Mouse (Mus musculus): ENCODE measurements at regions not wholly inside any gene's neighbourhood (a gene's known extent, or its start where the extent isn't known, plus 50 kb on each side); places are given as distances from the start of the nearest gene placed in this dataset.
"Not testable (repeated sequence)": the region's sequence is repeated elsewhere in the genome, so short reads cannot be mapped to it uniquely, and the experiment has no call there.

- no peak for DNase-seq (ENCODE audit: low read depth, low spot score)
Observed at GRCm38 (mm10) chr2:129883417-129883816, 83.1 kb downstream of the Stk35 start.

DNA sequence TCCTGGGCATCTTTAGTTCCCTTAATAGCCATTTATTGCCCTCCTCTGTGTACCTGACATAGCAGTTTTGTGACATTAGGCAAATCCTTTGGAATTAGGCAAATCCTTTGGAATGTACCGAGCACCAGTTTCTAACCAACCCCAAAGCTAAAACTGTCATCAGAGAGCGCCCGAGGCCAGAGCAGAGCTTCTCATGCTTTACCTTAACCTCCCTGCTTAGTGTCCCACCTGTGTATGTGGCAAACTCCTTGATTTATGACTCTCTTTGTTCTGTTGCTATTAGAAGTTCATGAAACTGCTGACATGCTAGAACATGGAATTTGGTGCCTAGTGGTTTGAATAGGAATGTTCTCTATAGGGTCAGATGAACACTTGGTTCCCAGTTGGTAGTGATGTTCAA is 84.0 kb downstream of the Stk35 start:
- no peak for DNase-seq (ENCODE audit: low read depth, low spot score)

DNA sequence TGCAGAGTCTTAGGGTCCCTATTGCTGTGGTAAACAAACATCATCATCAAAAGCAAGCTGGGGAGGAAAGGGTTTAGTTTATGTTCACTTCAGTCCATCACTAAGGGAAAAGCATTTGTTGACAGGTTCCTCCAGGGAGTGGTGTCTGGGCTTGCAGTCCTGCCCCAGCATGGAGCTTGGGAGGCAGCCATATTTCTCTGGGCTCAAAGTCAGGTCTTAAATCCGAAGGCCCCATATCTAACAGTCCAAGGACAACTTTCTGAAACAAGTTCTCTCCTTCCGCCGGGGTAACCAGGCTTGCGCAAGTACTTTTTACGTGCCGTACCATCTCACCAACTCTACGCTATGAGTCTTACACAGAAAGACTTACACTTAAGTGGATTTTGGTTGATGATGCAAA is 85.2 kb downstream of the Stk35 start:
- DNase-seq (ENCODE audit: low read depth, low spot score), result no peak

DNA sequence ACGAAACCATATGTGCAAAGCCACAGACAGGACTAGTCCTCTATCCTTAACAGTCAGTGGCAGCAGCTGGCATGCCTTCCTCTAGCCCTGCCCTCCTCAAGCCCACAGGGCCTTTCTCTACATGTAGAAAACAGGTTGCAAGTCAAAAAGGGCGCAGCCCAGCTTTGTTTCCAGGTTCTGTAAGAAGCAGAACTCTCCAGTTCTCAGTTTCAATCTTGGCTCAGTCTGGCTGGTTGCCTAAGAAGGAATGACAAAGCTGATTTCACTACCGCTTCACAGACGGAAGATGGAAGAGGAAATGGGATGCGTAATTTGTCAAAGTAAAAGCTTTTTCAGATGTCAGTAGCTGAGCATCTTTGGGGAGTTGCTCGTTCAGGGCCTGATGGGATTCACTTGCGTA is 92.9 kb downstream of the Stk35 start:
- peak; percentile 46 for DNase-seq (ENCODE audit: low read depth, low spot score)

DNA sequence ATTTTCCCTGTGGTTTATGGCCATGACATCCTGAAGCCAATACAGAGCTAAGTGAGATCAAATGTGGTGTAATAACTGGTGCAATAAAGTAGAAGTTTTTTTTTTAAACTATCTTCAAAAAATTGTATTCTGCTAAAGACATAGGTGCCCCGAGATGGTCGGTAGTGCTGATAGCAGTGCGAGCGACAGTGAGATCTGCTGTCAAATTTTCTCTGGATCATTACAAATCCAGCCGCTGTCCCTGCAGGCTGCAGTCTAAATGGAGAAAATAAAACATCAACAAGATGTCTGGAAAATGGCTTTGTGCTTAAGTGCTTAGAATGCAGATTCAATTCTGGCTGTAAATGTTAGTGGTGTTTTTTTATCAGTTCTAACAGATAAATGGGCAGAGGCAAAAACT is 93.5 kb downstream of the Stk35 start:
- DNase-seq (ENCODE audit: low read depth, low spot score), result no peak

DNA sequence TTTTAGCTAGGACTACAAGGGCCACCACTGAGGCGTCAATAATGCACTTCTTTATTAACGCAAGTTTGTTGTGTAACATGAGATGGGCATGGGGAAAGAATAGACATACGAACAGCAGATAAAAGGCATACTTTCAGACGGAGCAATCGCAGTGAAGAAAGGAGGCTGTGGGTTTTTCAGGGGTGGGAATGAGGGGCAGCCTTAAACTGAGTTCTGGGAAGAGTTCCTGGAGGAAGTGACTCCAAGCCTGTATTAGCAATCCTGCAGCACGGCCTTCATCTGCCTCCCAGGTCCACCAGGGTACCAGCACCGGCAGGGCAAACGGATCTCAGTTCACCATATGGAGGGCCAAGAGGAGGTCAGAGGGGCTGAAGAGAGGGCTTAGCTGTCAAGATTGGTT is 94.6 kb downstream of the Stk35 start:
- DNase-seq (ENCODE audit: low read depth, low spot score), result no peak

- DNase-seq (ENCODE audit: low read depth, low spot score), result no peak
Observed at GRCm38 (mm10) chr2:129895369-129895768, 95.1 kb downstream of the Stk35 start.

DNA sequence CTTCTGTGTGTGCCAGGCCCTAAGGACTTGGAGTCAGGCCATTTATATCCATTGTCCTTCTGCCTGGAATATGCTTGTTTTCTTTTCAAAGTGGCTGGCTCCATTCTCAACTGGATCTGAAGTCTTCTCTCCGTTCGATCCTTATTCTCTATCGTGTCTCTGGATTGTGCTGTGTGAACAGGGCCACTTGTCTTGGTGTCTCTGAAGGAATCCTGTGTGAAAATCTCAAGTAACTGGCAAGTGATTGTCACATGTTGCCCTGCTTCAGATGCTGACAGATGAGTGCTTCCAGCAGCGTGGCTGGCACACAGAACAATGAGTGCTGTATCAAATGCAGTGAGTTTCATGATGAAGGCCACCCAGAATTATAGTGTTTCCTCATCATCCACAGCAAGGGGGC is 96.4 kb downstream of the Stk35 start:
- no peak for DNase-seq (ENCODE audit: low read depth, low spot score)

DNA sequence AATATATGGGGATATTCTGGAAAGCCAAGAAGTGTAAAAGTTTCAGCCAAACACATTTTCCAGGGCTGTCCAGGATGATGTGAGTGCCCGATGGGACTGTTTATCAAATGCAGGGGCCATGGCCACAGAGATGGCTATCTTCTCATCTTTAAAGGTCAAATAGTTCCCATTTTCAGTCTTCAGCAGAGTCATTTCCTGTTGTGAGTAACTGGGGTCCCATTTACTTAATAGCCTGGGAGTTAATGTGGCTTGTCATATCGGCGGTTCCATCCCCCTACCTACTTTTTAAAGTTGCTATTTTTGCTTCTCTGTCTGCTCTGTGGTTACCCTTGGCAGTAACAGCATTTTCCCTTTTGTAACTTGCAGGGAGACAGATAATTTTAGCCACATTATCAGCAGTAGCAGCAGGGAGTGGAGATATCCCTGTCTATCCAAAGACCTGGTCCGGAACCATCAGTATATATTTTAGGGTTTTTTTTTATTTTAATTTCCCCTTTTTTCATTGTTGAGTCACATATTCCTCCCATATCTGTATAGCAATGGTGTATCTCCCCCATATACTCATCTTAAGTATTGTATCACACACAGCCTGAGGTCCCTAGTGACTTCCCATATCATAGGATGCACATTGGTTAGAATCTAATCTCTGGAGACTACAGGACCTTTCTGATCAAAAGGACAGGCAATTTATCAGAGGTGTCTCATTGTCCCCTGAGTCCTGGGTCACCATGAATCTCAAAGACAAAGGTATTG is 103.2 kb downstream of the Stk35 start:
- no peak for DNase-seq (ENCODE audit: low read depth, low spot score)

DNA sequence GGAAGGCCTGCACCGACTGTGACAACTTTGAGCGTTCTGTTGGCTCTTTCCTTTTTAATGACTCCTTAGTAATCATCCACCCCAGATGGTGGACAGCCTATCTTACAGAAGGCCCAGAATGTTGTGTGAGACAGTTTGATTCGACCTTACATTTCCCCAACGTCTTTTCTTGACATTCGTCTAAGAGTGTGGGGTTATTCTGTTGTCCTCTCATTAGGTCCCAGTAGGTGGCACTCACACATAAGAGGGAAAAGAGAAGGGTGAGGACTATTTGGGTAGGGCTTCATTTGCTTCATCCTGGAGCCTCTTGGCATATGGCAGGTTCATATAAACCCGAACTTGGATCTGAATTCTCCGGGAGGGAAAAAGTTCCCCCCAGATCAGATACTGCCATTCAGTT is 104.4 kb downstream of the Stk35 start:
- DNase-seq (ENCODE audit: low read depth, low spot score), result peak; percentile 6

GRCm38 (mm10) chr2:129908701-129909425 is 103.3 kb upstream of the Tgm3 start:
- DNase-seq (ENCODE audit: low read depth, low spot score), result no peak

GRCm38 (mm10) chr2:129911203-129911921 is 100.8 kb upstream of the Tgm3 start:
- no peak for DNase-seq (ENCODE audit: low read depth, low spot score)

DNA sequence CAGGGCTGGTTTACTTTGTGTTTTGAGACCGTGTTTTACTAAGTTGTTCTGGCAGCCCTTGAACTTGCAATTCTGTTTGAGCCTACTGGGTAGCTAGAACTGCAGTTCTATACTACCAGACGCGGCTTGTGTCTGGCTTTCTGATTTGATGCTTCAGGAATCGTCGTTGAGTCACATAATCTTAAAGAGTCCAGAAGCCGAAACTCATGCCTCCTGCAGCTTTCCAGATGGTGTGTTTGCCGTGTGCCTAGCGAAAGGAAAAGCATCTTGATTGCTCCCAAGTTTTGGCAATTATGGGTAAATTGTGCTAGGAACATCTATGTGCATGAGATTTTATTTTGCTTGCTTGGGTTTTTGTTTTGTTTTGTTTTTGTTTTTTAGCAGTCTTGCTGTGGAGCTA is 99.6 kb upstream of the Tgm3 start:
- no peak for DNase-seq (ENCODE audit: low read depth, low spot score)

DNA sequence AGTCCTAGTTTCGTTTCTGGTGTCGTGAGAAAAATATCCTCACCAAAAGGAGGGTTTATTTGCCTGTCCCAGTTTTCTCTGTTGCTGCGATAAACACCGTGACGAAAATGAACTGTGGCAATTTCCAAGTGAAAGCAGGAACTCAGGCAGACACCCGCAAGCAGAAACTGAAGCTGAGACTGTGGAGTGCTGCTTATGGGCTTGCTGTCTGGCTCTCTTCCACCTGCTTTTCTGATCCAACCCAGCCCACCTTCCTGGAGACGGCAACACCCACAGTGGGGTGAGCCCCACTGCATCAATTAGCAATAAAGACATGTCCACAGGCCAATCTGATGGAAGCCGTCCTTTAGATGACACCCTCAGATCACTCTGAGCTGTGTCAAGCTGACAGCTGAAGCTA is 97.9 kb upstream of the Tgm3 start:
- no peak for DNase-seq (ENCODE audit: low read depth, low spot score)

GRCm38 (mm10) chr2:129916411-129916810 is 95.7 kb upstream of the Tgm3 start:
- no peak for DNase-seq (ENCODE audit: low read depth, low spot score)

GRCm38 (mm10) chr2:129918141-129918790 is 93.9 kb upstream of the Tgm3 start:
- no peak for DNase-seq (ENCODE audit: low read depth, low spot score)

DNA sequence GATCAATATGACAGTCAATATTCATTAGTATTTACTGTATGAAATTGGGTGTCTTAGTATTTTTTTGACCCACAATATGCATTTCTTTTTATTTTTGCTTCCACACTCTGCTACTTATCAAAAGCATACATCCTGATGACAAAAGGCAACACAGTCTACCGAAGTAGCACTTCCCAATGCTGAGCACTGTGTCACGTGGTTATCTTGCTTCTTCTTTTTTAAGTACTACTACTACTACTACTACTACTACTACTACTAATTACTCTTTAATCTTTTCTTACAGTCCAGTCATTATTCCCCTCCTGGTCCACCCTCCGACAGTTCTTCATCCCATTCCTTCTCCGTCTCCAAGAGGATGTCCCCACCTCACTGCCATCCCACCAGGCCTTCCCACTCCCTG is 92.6 kb upstream of the Tgm3 start:
- DNase-seq (ENCODE audit: low read depth, low spot score), result no peak

DNA sequence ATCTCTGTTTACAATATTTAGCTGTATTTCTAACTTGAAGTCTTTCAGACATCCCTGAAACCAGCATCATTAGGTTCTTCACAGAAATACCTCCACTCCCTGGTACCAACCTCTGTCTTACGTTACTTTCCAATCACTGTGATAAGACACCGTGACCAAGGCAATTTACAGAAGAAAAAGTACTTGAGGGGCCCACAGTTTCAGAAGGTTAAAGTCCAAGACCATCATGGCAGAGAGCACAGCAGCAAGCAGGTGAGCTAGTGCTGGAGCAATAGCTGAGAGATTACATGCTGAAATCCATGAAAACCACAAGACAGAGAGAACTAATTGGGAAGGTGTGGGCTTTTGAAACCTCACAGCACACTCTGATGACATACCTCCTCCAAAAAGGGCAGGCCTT is 84.9 kb upstream of the Tgm3 start:
- DNase-seq (ENCODE audit: low read depth, low spot score), result no peak

GRCm38 (mm10) chr2:129933578-129933977 is 78.6 kb upstream of the Tgm3 start:
- no peak for DNase-seq (ENCODE audit: low read depth, low spot score)

DNA sequence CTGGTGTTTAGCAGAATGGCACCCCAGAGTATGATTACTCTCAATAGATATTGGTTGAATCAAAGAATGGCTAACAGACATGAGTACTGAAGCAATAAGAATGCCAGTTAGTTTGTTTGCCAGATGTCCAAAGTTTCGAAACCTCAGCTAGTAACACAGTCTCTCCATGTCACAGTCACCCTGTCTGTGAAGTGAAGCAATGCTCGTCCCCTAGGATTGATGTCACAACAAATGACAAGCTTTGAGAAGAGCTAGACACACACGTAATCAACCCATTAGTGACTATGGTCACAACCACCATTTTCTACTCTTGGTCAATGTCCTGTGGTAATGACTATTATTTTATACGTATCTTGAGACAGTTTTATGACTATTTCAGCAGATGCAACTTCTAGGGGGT is 69.3 kb upstream of the Tgm3 start:
- DNase-seq (ENCODE audit: low read depth, low spot score), result no peak

DNA sequence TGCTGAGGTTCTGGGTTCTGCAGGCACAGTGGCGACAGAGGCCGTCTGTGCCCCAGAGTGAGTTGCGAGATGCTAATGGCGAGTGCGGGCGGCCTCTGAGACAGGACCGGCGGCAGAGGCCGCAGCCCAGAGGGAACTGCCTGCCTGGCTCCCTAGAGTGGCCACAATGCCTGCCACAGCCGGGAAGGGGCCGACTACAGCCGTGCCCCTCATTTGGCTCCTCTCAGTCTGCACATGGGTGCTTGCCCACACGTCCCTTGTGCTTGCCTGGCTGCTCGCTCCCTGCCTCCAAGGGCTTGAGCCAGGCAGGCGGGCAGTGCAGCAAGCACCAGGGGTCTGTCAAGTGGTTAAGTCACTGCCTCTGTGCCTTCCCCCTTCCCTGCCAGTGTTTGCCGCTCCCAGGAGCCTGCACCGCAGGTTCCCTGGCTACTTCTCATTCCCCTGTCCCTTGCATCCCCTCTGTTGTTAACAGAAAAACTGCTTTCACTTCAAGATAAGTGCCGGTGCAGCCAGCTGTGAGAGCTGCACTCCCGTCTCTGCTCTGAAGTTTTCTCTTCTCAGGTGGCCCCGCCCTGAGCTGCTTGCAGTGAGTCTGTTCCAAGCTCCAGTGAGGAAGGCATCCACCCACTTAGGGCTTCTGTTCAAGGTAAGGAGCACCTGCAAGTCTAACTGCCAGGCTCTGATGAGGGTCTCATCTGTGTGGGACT is 64.1 kb upstream of the Tgm3 start:
- no peak for DNase-seq (ENCODE audit: low read depth, low spot score)

DNA sequence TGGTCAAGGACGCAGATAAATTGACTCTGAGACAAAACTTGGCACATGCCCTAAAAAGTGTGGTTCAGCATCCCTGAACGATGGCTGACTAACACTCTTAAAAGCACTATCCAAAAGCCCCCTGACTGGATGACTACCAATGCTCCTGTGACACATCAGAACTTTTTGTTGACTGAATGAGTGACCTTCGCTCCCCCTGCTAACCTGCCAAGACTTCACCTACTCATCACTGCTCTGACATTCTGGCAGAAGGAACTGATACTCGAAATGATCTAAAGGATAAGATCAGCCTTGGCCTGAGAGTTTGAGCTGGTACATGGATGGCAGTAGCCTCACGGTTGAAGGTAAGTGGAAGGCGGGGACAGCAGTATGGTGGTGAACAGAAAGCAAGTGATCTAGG is 62.4 kb upstream of the Tgm3 start:
- not testable (repeated sequence) for DNase-seq (ENCODE audit: low read depth, low spot score)
